Mouse (Mus musculus): ENCODE measurements around the gene Phf21a. TPM values are rescaled to one million over a fixed set of nuclear protein-coding genes. Genes with fewer than 3 reads are reported as not detected.
A peak's percentile ranks its signal among the peaks of the same experiment; 100 is the strongest.
"Not testable (repeated sequence)": the region's sequence is repeated elsewhere in the genome, so short reads cannot be mapped to it uniquely, and the experiment has no call there.

The Phf21a gene
- polyA plus RNA-seq, 2 experiments from 2014 or later, result 48.6 to 56.9 TPM

GRCm38 (mm10) chr2:92386821-92387570 is 294.1 kb downstream of the Phf21a start:
- ATAC-seq, result no peak

- no peak for ATAC-seq
Measured at GRCm38 (mm10) chr2:92387646-92388045, 294.7 kb downstream of the Phf21a start.

- ATAC-seq, result no peak
Measured at GRCm38 (mm10) chr2:92388081-92388517, 295.2 kb downstream of the Phf21a start.

GRCm38 (mm10) chr2:92388891-92389641 is 296.1 kb downstream of the Phf21a start:
- peak; percentile 34 for ATAC-seq

- ATAC-seq, result no peak
Measured at GRCm38 (mm10) chr2:92389645-92390044, 296.7 kb downstream of the Phf21a start.

GRCm38 (mm10) chr2:92390206-92390930 is 297.5 kb downstream of the Phf21a start:
- ATAC-seq, result no peak

- no peak for ATAC-seq
Measured at GRCm38 (mm10) chr2:92391116-92391515, 298.2 kb downstream of the Phf21a start.

GRCm38 (mm10) chr2:92391703-92392317 is 298.9 kb downstream of the Phf21a start:
- ATAC-seq, result no peak

- peak; percentile 61 for ATAC-seq
Measured at GRCm38 (mm10) chr2:92392318-92393264, 299.7 kb downstream of the Phf21a start.

- no peak for ATAC-seq
Measured at GRCm38 (mm10) chr2:92395535-92395934, 302.6 kb downstream of the Phf21a start.

GRCm38 (mm10) chr2:92397436-92397835 is 304.5 kb downstream of the Phf21a start:
- ATAC-seq, result no peak

GRCm38 (mm10) chr2:92399877-92400276 is 307.0 kb downstream of the Phf21a start:
- not testable (repeated sequence) for ATAC-seq

- no peak for ATAC-seq
Measured at GRCm38 (mm10) chr2:92400682-92401081, 307.8 kb downstream of the Phf21a start.

- ATAC-seq, result no peak
Measured at GRCm38 (mm10) chr2:92401091-92401561, 308.2 kb downstream of the Phf21a start, which contains the start of gene Mapk8ip1. Mapk8ip1 (minus strand) TSS chr2:92401263.

- no peak for ATAC-seq
Measured at GRCm38 (mm10) chr2:92402591-92403326, 309.8 kb downstream of the Phf21a start.

GRCm38 (mm10) chr2:92403776-92404319 is 310.9 kb downstream of the Phf21a start:
- ATAC-seq, result no peak

GRCm38 (mm10) chr2:92404737-92405136 is 311.8 kb downstream of the Phf21a start:
- ATAC-seq, result no peak

- ATAC-seq, result no peak
Measured at GRCm38 (mm10) chr2:92405687-92406086, 312.8 kb downstream of the Phf21a start.

- no peak for ATAC-seq
Measured at GRCm38 (mm10) chr2:92408309-92409045, 315.6 kb downstream of the Phf21a start.

Measured in activated CD4-positive, CD25-positive, alpha-beta regulatory T cell, adult 4 months (primary cell).